Mouse (Mus musculus) hindlimb bud, embryonic 11.5 days (tissue): ENCODE measurements around the gene Defb38.

Experiments
- DNase-seq: peaks from one replicate; pipeline ENCODE4 v3.0.0-alpha.2; 2012; ENCODE audit warnings: low read depth, low spot score; ENCODE audit errors: extremely low spot score

Gene Defb38

DNA sequence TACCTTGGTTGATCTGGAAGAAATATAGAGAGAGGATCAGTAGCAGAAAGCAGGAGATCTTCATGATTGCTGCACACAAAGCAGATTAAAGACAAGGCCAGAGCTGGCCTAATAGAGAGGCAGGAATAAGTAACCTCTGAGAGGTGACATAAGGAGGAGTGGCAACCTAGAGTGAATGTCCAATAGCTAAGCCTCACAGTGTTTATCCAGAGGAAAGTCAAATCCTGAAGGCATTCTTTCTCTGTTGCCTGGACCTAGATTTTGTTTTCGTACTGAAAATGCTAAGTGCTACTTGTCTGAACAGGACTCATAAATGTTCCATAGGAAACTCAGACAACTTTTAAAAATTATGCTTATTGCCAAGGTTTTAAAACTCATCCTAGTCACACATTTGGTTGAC, at the start of gene Defb38:
Gene Defb38 (minus strand): TSS at position 101 of the 400 bp plus-strand sequence.
- DNase-seq, result no peak

DNA sequence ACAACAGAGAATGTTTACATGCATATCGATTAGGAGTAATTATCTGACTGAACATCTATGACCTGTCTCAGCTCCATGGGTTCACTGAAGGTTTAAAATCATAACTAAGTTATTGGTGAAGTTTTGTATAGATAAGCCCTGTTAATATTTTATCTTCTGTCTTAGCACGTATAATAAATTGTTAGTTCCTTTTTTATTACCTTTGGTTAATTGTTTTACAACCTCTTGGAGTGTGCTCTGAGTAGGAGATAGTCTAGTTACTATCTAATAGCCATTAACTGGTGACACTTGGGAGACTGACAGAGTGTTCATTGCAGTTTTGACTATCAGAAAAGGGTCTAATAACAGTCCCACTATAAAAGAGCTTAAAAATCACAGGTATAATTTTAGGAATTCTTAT, 39.6 kb upstream of the Defb38 start:
- no peak for DNase-seq

DNA sequence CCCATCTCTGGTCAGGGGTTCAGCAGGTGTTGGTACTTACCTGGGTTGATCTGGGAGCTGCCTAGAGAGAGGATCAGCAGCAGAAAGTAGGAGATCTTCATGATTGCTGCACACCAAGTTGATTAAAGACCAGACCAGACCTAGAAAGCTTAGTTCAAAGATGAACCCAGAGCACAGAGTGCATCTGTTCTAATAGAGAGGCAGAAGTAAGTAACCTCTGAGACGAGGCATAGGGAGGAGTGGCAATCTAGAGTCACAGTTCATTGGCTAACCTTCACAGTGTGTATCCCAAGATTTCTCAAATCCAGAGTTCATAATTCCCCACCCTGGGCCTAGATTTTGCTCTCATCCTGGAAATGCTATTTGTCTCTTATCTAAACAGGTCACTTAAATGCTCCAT, 38.3 kb upstream of the Defb38 start, which contains the start of gene Defb39:
Gene Defb39 (minus strand): TSS at position 101 of the 400 bp plus-strand sequence.
- no peak for DNase-seq

- no peak for DNase-seq
Observed at GRCm38 (mm10) chr8:19062891-19063290, 36.5 kb upstream of the Defb38 start.

GRCm38 (mm10) chr8:19045242-19045641, 18.9 kb upstream of the Defb38 start:
- DNase-seq, result no peak
